Mouse (Mus musculus) bone marrow, adult 2 months (tissue): ENCODE results near the gene Slc24a3. TPM values are rescaled to one million over a fixed set of nuclear protein-coding genes. Genes with fewer than 3 reads are reported as not detected.

Experiments used
- H3K27ac ChIP-seq: fragments of 200-500 bp; 2 replicates; pipeline ENCODE4 v1.5.1; 2012; ENCODE audit warnings: low read depth, mild to moderate bottlenecking, control low read depth, inconsistent platforms, low read length; ENCODE audit not compliant: control insufficient read depth, poor library complexity, insufficient read depth
- H3K4me1 ChIP-seq: fragments of 200-500 bp; 2 replicates; pipeline ENCODE4 v1.6.1; 2011; ENCODE audit warnings: low read length; ENCODE audit not compliant: control insufficient read depth, insufficient read depth
- H3K4me3 ChIP-seq: fragments of 200-500 bp; replicated peaks from 2 replicates; pipeline ENCODE3; 2011; ENCODE audit warnings: mild to moderate bottlenecking, low read depth, low read length, control low read depth; ENCODE audit not compliant: control insufficient read depth
- CTCF ChIP-seq: fragments of 200-500 bp; IDR thresholded peaks from 2 replicates; pipeline ENCODE4 v1.5.1; 2011; ENCODE audit warnings: low read length, control low read depth; ENCODE audit not compliant: control insufficient read depth, insufficient read depth
- POLR2A ChIP-seq: fragments of 200-500 bp; IDR thresholded peaks from 2 replicates; pipeline ENCODE4 v1.6.1; 2011; ENCODE audit warnings: low read depth, mild to moderate bottlenecking, control low read depth, low read length, borderline replicate concordance; ENCODE audit not compliant: control insufficient read depth
- WGBS: fragments of 180-500 bp; shearing (Covaris S2); methylation state at CpG from one replicate; pipeline ENCODE4 v1.1.7; 2018; 5-methylcytosine and 5-hydroxymethylcytosine counted together
- polyA plus RNA-seq: library from polyadenylated mRNA; stranded (reverse); fragments of >200 nt; gene quantifications from 2 replicates; pipeline ENCODE4 v1.2.4, GENCODE M21; 2011; ENCODE audit warnings: low replicate concordance; ENCODE audit not compliant: missing spikeins, insufficient read depth, insufficient read length

Gene Slc24a3
- polyA plus RNA-seq, 1 experiment = 3.2 TPM

DNA sequence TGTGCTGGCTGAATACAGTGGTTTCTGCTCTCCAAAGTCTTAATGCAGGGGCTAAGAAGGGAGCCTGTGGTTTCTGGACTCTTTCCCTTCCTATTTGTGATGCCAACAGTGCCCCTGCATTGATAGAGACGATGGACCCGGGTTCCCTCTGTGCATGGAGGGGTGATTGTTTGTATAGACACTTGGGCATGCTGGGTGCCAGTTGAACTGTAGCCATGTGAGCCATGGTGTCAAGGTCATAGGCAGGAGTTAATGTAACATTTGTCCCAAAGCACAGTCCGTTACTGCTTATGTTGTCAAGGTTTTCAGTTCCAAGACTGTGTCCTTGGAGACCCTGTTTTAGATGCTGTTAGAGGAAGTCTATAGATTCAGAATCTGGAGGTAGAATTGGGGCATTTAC, 80.6 kb downstream of the Slc24a3 start:
- H3K4me1 ChIP-seq = no peaks in the 10 kb centered on the region
- no peak overlapping the region for H3K4me3 ChIP-seq
- H3K27ac ChIP-seq = no peak overlapping the region
- no peak for TF ChIP-seq CTCF
- TF ChIP-seq POLR2A = no peak
- 72% methylated on average over 3 of the region's 3 CpGs for WGBS

DNA sequence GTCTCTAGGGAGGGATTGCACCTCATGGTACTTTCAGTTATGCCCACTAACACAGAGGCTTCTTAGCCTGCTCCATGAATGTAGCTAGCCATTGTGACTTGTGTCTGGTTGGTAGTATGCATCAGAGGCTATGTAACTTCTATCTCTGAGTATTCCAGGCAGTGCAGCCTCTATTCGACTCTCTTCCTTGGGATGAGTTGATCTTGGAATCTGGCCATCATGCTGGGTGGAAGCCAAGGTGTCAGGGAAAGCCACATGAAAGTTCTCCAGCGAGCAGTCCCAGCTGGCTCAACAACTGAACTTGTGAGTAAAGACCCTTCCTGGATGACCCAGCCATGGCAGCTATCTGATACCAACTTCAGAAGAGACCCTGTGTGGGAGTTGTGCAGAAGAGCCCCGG, 89.8 kb downstream of the Slc24a3 start:
- no peak overlapping the region for H3K4me3 ChIP-seq
- H3K4me1 ChIP-seq = no peaks in the 10 kb centered on the region; the same call in 1 of the 2 replicates
- 71% methylated on average over 3 of the region's 3 CpGs for whole genome bisulfite sequencing
- no peak overlapping the region for H3K27ac ChIP-seq
- no peak for TF ChIP-seq CTCF
- TF ChIP-seq POLR2A = no peak

DNA sequence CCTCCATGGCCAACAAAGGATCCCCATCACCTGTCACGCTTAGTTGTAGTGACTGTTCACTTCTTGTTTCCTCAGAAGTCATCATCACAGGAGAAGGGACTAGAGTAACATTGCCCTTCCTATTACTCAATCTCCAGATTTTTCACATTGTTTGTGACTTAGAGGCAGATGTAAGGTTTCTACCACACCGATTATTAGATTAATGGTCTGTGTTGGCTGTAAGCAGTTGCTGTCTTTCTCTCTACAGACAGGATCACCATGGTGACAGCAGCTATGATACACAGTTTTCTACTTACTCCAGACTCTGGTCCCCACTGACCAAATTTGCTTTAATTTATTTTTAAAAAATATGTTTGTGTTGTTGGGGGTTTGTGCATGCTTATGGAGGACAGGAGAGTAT, 90.3 kb downstream of the Slc24a3 start:
- no peak for TF ChIP-seq CTCF
- TF ChIP-seq POLR2A = no peak
- 58% methylated on average over 2 of the region's 2 CpGs for WGBS
- no peak overlapping the region for H3K27ac ChIP-seq

DNA sequence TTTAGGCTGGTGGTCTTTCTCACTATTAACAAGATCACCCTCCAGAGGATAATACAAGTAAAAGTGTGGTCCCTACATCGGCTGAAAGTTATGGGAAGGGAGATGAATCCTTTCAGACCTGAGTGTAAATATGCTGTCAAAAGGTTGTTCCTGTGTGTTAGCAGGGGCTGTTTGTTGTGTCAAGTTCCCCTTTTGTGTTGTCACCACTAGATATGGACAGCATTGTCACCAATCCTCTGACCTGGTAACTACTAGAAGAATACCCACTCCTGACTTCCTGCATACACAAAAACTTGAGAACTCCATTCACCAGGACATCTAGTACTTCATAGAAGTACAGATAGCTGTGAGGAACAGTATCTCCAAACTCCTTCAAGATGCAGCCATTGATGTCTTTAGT, 93.0 kb downstream of the Slc24a3 start:
- Histone ChIP-seq H3K4me3 (no peak overlapping the region), H3K4me1 (no peaks in the 10 kb centered on the region; the same call in 1 of the 2 replicates), H3K27ac (no peak overlapping the region)
- 46% methylated on average over 1 of the region's 1 CpGs for whole genome bisulfite sequencing
- TF ChIP-seq POLR2A (no peak), CTCF (no peak)

More for the DNA sequence above, 90.3 kb downstream of the Slc24a3 start:
- Histone ChIP-seq H3K4me3 (no peak overlapping the region), H3K4me1 (no peaks in the 10 kb centered on the region; the same call in 1 of the 2 replicates)

DNA sequence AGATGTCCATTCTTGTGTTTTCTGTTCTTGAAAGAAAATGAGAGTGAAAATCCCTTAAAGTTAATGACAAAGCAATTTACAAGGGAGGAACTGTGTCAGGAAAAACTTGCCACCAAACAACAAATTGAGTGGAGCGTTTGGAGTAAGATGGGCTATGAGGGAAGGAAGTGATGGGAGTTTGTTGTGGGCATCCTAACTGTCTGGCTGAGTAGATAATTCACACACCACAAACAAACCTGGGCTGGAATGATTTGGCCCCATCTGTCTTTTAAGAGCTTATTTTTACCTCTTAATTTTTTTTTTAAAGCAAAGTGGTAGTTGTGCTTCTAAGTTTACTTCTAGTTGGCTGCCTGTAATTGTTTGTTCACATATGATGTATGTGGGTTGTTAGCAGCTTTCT, 94.6 kb downstream of the Slc24a3 start:
- WGBS = 20% methylated on average over 1 of the region's 1 CpGs

DNA sequence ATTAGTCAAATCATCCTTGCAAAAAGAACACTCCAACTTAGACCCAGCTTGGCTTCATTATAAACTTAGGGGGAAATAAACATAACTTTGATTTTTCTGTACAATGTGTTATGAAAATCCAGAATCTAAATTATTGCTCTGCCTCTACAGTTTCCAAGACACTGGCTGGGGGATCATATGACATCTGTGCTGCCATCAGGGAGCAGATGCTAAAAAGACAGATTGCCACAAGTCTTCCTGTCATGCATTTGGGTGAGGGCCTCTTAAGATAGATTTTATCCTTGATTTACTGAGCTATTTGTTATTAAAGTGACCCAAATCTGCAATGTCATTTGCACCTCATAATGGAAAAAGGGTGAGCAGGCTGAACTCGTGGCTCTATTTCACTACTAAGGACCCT, 99.2 kb downstream of the Slc24a3 start:
- Histone ChIP-seq H3K4me3 (no peak overlapping the region), H3K27ac (no peak overlapping the region), H3K4me1 (no peaks in the 10 kb centered on the region)
- TF ChIP-seq CTCF = no peak
- TF ChIP-seq POLR2A = no peak
- WGBS = 50% methylated on average over 1 of the region's 1 CpGs

More for the DNA sequence above, 94.6 kb downstream of the Slc24a3 start:
- no peaks in the 10 kb centered on the region; the same call in 1 of the 2 replicates for H3K4me1 ChIP-seq
- no peak for TF ChIP-seq POLR2A
- TF ChIP-seq CTCF = no peak
- H3K4me3 ChIP-seq = no peak overlapping the region
- no peak overlapping the region for H3K27ac ChIP-seq

DNA sequence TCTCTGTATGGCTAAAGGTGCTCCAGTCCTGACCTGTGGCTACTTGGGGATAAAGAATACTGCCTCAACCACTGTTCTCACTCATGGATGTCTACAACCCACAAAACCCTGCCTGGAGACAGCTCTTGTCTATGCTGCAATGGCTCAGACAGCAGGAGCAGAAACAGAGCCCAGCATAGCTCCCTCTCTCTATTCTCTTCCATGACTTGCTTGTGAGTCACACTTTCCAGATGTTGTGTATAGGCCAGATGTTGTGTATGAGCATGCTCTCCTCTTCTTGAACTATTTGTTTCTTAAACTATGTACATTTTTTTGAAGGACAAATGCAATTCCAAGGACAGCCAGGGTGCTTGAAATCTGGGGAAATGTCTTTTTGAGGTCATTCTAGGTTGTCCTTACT, 101.4 kb downstream of the Slc24a3 start:
- TF ChIP-seq CTCF = no peak
- no peak for TF ChIP-seq POLR2A
- no peak overlapping the region for H3K4me3 ChIP-seq
- no peak overlapping the region for H3K27ac ChIP-seq
- no peaks in the 10 kb centered on the region for H3K4me1 ChIP-seq

DNA sequence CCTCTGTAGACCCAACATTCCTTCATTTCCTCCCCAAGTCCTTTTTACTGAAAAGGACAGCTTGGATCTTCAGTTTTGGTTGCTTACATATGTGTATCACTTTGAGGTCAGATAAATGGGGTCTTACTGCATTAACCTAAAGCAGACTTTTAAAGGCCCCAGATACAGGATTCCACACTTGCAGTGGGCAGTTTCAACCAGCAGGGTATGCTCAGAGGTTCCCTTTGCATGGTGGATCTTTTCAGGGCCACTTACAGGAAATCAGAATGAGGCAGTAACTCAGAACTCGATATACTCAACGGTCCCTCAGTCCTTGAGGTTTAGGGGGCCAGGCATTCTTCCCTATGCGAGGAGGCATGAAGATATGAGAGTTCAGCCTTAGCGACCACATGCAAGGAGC, 101.9 kb downstream of the Slc24a3 start:
- TF ChIP-seq POLR2A (no peak), CTCF (no peak)
- Histone ChIP-seq H3K27ac (no peak overlapping the region), H3K4me1 (no peaks in the 10 kb centered on the region), H3K4me3 (no peak overlapping the region)
- WGBS = 51% methylated on average over 4 of the region's 4 CpGs

DNA sequence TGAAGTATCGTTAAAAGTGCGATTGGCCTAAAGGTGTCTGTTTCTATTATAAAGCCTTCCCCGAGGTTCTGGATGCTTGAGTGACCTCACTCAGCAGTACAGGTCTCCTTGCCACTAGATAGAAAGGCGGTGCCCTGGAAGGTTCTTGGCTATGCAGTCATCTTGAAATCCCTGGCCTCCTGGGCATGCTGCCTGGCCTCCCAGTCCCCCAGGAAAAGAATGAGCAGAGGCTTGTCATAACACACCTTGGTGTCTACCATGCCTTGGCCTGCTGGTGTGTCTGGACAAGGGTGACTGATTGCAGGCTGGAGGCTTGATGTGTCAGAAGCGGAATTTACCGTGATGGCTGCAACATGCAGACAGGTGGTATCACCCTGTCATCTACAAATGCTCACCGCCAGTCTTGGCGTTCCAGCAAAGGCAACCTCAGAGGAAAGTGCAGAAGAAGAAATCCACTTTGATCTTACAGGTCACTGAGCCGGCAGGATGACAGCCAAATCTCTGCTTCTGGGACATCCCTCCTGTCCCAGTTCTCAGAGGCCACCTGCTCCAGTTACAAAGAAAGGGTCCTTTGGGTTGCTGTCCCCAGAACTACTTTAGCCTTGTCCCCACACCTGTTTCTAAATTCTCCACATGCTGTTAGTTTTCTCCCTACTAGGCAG, 106.6 kb downstream of the Slc24a3 start:
- no peaks in the 10 kb centered on the region for H3K4me1 ChIP-seq
- TF ChIP-seq POLR2A = no peak
- TF ChIP-seq CTCF = no peak
- H3K27ac ChIP-seq = no peak overlapping the region
- H3K4me3 ChIP-seq = no peak overlapping the region
- WGBS = 85% methylated on average over 9 of the region's 9 CpGs
